Mouse (Mus musculus): ENCODE results near the gene Rpl10a.
"Not testable (repeated sequence)": the region's sequence is repeated elsewhere in the genome, so short reads cannot be mapped to it uniquely, and the experiment has no call there.

The Rpl10a gene

DNA sequence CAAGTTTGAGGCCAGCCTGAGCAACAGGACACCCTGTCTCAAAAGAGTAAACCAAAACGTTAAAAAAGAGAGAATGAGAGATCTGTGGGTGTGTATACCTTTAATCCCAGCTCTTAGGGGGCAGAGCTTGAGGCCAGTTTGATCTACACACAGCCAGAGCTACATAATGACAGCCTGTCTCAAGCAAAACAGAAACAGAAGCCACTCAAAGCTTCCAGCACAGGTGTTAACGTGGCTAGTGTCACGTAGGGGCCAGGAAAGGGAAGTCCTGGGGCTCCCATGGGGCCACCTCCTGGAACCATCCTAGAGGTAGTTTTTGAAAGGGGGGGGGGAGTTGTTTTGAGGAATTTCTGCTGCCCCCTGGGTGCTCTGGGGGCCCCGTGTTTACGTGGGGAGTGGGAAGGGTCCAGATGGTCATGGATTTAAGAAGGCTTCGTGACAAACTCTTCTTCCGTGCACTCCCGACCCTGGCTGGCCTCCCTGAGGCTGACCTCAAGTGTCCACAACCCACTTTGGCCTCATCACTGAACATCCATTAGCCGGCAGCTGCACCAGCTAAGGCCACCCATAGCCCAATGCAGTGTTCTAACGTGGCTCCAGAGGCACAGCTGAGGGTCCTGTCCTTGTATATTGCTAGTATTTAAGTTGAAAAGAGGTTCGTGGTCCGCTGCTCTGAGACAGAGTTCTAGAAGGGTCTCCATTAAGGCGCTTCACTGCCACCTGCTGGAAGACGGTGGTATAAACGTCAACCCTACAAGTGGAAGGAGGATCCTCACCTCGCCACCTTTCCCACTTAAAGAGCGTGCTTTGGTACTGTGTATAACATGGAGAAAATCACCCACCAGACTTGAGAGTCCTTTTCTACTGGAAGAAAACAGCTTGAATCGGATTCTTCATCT, 19.7 kb upstream of the Rpl10a start:
- peak; percentile 93 for DNase-seq (ENCODE audit: low read depth, low spot score)

DNA sequence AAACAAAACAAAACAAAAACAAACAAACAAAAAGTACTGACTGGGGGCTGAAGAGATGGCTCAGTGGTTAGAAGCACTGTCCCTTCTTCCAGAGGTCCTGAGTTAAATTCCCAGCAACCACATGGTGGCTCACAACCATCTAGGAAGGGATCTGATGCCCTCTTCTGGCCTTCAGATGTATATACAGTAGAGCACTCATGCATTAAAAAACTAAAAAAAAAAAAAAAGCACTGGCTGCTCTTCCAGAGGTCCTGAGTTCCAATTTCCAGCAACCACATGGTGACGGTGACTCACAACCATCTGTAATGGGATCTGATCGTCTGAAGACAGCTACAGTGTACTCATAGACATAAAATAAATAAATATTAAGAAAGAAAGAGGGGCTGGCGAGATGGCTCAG, 17.4 kb upstream of the Rpl10a start:
- peak; percentile 43 for DNase-seq (ENCODE audit: low read depth, low spot score)

- DNase-seq (ENCODE audit: low read depth, low spot score): no peak
Observed at GRCm38 (mm10) chr17:28311366-28312132, 16.7 kb upstream of the Rpl10a start.

DNA sequence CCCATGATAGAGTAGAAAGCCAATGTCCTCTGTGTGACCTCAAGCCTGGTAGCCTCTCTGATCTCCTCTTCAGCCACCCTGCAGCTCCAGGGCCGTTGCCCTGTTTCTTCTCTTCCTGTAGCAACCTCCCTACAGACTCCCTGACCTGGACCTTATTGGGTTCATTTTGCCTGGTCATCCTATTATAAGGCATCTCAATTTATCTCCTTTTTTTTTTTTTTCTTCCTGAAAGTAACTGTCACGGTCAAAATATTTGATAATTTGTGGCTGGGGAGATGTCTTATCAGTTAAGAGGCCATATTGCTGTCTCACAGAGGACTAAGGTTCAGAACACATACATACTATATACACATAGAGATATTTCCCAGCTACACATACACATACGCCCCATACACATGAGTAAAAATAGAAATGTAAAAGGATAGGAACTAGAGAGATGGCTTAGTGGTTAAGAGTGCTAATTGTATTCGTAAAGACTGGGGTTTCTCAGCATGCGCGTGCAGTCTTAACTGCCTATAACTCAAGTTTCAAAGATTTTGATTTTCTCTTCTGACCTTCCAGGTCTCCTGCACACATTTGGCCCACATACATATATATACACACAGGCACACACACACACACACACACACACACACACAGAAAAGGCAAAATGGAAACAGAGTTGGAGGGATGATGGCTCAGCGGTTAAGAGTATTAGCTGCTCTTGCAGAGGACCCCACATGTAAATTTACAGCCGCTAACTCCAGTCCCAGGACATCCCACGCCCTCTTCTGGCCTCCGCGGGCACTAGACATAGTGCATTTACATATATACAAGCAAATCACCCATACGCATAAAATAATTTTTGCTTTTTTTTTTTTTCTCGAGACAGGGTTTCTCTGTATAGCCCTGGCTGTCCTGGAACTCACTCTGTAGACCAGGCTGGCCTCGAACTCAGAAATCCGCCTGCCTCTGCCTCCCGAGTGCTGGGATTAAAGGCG, 15.7 kb upstream of the Rpl10a start:
- DNase-seq (ENCODE audit: low read depth, low spot score): peak; percentile 65

DNA sequence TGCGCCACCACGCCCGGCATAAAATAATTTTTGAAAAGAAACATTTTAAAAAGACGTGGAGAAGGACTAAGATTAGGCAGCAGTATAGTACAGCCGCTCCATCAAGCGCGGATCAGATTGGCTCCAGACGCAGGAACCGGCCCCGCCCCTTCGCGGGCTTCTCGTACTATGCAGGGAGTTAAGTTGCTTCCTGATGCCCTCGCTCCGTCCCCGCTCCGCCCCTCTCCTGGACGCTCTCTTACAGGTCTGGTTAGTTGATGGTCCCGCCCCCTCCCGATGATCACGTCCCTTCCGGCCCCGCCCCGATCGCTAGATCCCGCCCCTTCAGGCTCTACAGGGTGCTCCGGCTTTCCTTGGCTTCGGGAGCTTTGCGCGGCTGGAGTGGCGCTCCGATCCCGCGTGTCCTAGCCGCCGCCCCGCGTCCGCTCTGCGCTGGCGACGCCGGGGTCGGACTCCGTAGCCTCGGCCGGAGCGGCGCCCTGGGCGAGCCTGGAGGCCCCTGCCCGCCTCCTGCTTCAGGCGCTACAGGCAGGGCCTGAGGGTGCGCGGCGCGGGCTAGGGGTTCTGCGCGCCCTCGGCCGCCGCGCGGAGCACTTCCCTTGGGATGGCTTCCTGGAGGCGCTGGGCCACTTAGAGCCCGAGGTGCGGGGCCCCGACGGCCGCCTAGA, 14.9 kb upstream of the Rpl10a start, which contains the start of gene Fance:
TSS of gene Fance (plus strand) at position 308 of the 668 bp plus-strand sequence.
- peak; percentile 99 for DNase-seq (ENCODE audit: low read depth, low spot score)

GRCm38 (mm10) chr17:28313880-28314225, 14.4 kb upstream of the Rpl10a start:
- DNase-seq (ENCODE audit: low read depth, low spot score): no peak

GRCm38 (mm10) chr17:28315611-28316160, 12.6 kb upstream of the Rpl10a start:
- no peak for DNase-seq (ENCODE audit: low read depth, low spot score)

DNA sequence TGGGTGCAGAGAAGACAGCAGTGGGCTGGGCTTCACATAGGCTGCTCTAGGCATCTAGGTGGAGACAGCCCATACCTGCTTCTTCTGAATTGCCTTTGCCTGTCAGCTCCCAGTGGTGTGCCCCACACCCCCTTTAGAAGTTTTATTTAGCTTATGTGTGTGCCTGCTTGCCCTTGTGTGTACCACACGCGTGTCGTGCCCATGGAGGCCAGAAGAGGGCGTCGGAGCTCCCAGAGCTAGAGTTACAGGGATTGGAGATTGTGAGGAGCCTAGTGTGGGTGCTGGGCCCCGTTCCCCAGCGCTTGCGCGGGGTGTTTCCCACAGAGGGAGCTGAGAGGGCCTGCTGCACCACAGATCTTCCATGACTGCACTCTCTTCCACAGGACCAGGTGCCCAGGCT, 11.8 kb upstream of the Rpl10a start:
- peak; percentile 29 for DNase-seq (ENCODE audit: low read depth, low spot score)

- DNase-seq (ENCODE audit: low read depth, low spot score): no peak
Observed at GRCm38 (mm10) chr17:28317091-28317490, 11.2 kb upstream of the Rpl10a start.

DNA sequence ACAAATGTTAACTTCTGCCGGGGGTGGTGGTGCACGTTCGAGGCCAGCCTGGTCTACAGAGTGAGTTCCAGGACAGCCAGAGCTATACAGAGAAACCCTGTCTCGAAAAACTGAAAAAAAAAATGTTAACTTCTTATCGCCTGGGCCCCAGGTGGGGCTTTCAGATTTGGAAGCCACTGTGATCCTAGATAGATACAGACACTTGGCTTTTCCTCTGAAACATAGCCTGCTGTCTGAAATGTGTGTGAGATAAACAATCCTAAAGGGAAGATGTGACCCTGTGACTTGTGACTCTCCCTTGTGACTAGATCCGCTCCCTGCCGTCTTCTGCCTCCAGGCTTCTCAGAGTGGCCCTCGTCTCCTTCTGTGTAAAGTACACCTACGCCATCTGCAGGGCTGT, 10.5 kb upstream of the Rpl10a start:
- DNase-seq (ENCODE audit: low read depth, low spot score): no peak

DNA sequence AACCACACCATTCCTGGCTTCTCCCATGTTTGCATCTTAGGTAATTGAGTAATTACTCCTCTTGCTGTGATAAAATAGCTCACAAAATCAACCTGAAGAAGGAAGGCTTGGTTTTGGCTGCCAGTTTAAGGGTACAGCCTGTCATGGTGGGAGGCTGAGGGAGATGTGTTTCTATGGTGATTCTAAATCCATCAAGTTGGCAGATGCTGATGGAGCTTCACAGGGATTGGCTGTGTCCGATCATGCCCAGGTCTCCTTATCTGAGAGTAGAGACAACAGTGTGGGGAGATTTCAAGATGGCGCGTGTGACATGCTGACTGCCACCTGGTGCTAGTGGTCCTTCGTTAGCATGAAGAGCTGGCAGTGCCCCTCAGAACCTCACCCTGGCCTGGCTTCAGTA, 6.6 kb upstream of the Rpl10a start:
- no peak for DNase-seq (ENCODE audit: low read depth, low spot score)

DNA sequence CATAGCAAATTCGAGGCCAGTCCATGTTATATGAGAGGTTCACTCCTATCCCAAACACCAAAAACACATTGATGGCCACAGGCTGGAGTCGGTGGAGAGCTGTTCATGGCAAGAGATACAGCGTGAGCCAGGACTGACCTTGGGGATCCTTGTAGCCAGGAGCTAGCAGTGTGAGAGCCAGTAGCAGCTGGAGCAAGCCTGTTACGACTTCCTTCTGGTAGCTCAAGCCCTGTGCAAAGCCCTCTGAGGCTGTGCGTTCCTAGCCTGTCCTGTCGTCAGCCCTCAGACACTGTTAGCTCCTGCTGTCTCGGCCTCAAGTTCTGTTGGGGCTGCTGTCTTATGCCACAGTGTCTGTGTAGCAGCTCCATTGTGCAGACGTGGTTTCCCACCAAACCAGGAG, 4.5 kb upstream of the Rpl10a start:
- DNase-seq (ENCODE audit: low read depth, low spot score): no peak

DNA sequence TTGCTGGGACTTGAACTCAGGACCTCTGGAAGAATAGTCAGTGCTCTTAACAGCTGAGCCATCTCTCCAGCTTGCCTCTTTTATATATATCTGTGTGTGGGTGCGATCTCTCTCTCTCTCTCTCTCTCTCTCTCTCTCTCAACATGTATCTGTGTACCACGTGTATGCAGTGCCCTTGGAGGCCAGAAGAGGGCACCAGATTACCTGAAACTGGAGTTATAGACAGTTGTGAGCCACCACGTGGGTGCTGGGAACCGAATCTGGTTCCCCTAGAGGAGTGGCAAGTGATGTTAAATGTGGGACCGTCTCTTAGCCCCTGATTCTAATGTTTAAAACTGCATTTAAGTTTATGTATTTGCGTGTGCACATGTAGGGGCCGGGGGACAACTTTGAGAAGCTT, 3.9 kb upstream of the Rpl10a start:
- DNase-seq (ENCODE audit: low read depth, low spot score): peak; percentile 39

DNA sequence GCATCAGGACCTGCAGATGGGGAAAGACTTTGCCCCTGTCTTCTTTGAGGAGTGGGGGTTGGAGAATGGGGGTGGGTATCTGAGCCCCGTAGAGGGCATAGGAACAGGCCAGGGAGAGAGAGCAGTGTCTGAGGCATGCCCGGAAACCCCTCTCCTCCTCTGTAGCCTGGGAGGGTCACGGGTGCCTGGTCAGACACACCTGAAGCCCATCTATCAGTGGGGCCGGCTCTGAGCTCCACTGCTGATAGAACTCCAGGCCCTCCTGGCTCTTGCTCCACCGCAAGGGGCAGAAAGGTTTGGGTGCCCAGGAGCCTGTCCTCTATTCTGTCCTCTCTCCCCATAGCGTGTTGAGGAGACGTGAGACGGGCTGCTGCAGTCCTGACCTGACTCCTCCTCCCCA, 2.5 kb upstream of the Rpl10a start:
- no peak for DNase-seq (ENCODE audit: low read depth, low spot score)

GRCm38 (mm10) chr17:28326951-28327350, 1.3 kb upstream of the Rpl10a start:
- no peak for DNase-seq (ENCODE audit: low read depth, low spot score)

GRCm38 (mm10) chr17:28327673-28328325, 472 bp upstream of the Rpl10a start:
- DNase-seq (ENCODE audit: low read depth, low spot score): no peak

GRCm38 (mm10) chr17:28328946-28329345, 675 bp downstream of the Rpl10a start:
- DNase-seq (ENCODE audit: low read depth, low spot score): no peak

GRCm38 (mm10) chr17:28329503-28330231, 1.4 kb downstream of the Rpl10a start:
- peak; percentile 28 for DNase-seq (ENCODE audit: low read depth, low spot score)

DNA sequence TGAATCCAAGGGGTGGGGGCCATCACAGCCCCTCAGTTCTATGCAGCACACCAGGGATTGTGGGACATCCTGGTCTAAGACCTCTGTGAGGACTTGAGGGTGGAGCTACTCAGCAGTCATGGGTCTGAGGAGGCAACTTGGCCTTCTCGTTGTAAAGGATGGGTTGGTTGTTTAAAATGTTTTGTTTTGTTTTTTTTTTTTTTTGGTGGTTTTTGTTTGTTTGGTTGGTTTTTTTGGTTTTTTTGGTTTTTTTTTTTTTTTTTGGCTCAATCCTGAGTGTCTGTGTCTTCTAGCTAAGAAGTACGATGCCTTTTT, 1.9 kb downstream of the Rpl10a start:
- no peak for DNase-seq (ENCODE audit: low read depth, low spot score)

- not testable (repeated sequence) for DNase-seq (ENCODE audit: low read depth, low spot score)
Observed at GRCm38 (mm10) chr17:28330590-28330989, 2.3 kb downstream of the Rpl10a start.
